Mouse (Mus musculus): ENCODE measurements at regions not wholly inside any gene's neighbourhood (a gene's known extent, or its start where the extent isn't known, plus 50 kb on each side); places are given as distances from the start of the nearest gene placed in this dataset.
A peak's percentile ranks its signal among the peaks of the same experiment; 100 is the strongest.
"Not testable (repeated sequence)": the region's sequence is repeated elsewhere in the genome, so short reads cannot be mapped to it uniquely, and the experiment has no call there.

GRCm38 (mm10) chr8:57048490-57048889 is 272.3 kb upstream of the Hand2 start:
- Histone ChIP-seq H3K9me3 (ENCODE audit: low read length) (no peaks in the 10 kb centered on the region), H3K4me1 (ENCODE audit: insufficient read depth) (no peaks in the 10 kb centered on the region), H3K4me2 (ENCODE audit: low read depth, low read length) (no peak overlapping the region), H3K9ac (replicated peaks) (no peak overlapping the region), H3K27ac (ENCODE audit: low read depth) (no peak overlapping the region), H3K27me3 (ENCODE audit: insufficient read depth, low read length) (no peaks in the 10 kb centered on the region), H3K4me3 (ENCODE audit: low read depth, low read length) (no peak overlapping the region), H3K36me3 (replicated peaks; ENCODE audit: insufficient read depth, low read length) (no peaks in the 10 kb centered on the region)
- WGBS (ENCODE audit: insufficient replicate concordance) = 83% methylated on average over 6 of the region's 6 CpGs
- ATAC-seq = no peak
- no peak for TF ChIP-seq CTCF (IDR thresholded peaks at IDR 0.05; ENCODE audit: low read depth)
- TF ChIP-seq EP300 (IDR thresholded peaks at IDR 0.05; ENCODE audit: low read depth) = no peak
- DNase-seq = no peak

DNA sequence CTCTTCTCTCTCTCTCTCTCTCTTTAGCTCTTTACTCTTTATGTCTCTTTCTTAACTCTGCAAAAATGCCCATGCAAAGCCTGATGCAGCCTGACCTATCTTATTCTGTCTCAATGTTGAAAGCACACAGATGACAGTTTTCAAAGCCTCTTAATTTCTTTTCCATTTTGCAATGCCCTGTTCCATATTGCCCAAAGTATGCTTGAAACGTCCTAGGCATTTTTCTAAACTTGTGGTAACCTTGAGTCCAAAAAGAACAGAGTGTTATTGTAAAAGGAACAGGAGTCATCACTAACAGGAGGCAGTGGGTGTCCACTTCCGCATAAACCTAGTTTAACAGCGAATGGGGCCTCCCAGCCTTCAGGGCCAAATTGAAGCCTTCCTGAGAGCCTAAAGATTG is 271.9 kb upstream of the Hand2 start:
- Histone ChIP-seq H3K4me3 (ENCODE audit: low read depth, low read length) (no peak overlapping the region), H3K36me3 (replicated peaks; ENCODE audit: insufficient read depth, low read length) (no peaks in the 10 kb centered on the region), H3K9me3 (ENCODE audit: low read length) (no peaks in the 10 kb centered on the region), H3K9ac (replicated peaks) (no peak overlapping the region), H3K4me2 (ENCODE audit: low read depth, low read length) (no peak overlapping the region), H3K27ac (ENCODE audit: low read depth) (no peak overlapping the region), H3K4me1 (ENCODE audit: insufficient read depth) (no peaks in the 10 kb centered on the region), H3K27me3 (ENCODE audit: insufficient read depth, low read length) (no peaks in the 10 kb centered on the region)
- ATAC-seq = no peak
- TF ChIP-seq EP300 (IDR thresholded peaks at IDR 0.05; ENCODE audit: low read depth) (no peak), CTCF (IDR thresholded peaks at IDR 0.05; ENCODE audit: low read depth) (no peak)
- no peak for DNase-seq
- WGBS (ENCODE audit: insufficient replicate concordance) = 71% methylated on average over 3 of the region's 3 CpGs

DNA sequence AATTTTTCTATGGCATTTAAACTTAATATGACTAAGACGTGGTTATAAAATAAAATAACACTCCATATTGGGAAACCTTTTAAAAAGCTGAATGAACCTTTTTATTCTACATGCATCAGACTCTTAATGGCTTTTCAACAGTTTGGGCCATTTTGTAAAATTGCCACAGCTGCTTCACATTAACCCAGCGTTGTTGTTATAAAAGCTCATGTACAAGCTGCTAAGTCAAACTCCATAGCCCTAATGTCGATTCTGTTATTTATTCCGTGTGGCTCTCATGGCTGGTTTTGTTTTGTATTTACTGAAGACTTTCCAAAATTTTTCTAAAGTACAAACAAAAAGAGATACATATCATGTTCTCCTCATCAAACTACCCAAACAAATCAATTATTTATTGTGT is 268.1 kb upstream of the Hand2 start:
- 80% methylated on average over 4 of the region's 4 CpGs for WGBS (ENCODE audit: insufficient replicate concordance)
- Histone ChIP-seq H3K36me3 (replicated peaks; ENCODE audit: insufficient read depth, low read length) (no peaks in the 10 kb centered on the region), H3K9ac (replicated peaks) (no peak overlapping the region), H3K27me3 (ENCODE audit: insufficient read depth, low read length) (no peaks in the 10 kb centered on the region), H3K9me3 (ENCODE audit: low read length) (no peaks in the 10 kb centered on the region), H3K4me1 (ENCODE audit: insufficient read depth) (no peaks in the 10 kb centered on the region), H3K4me2 (ENCODE audit: low read depth, low read length) (no peak overlapping the region), H3K27ac (ENCODE audit: low read depth) (no peak overlapping the region), H3K4me3 (ENCODE audit: low read depth, low read length) (no peak overlapping the region)
- no peak for TF ChIP-seq CTCF (IDR thresholded peaks at IDR 0.05; ENCODE audit: low read depth)
- no peak for TF ChIP-seq EP300 (IDR thresholded peaks at IDR 0.05; ENCODE audit: low read depth)
- ATAC-seq (no peak), DNase-seq (no peak)

GRCm38 (mm10) chr8:57076995-57077394 is 243.8 kb upstream of the Hand2 start:
- no peaks in the 10 kb centered on the region for H3K27me3 ChIP-seq (ENCODE audit: insufficient read depth, low read length)
- no peaks in the 10 kb centered on the region for H3K36me3 ChIP-seq (replicated peaks; ENCODE audit: insufficient read depth, low read length)
- no peak overlapping the region for H3K9ac ChIP-seq (replicated peaks)
- TF ChIP-seq EP300 (IDR thresholded peaks at IDR 0.05; ENCODE audit: low read depth) (no peak), CTCF (IDR thresholded peaks at IDR 0.05; ENCODE audit: low read depth) (no peak)
- H3K4me2 ChIP-seq (ENCODE audit: low read depth, low read length) = no peak overlapping the region
- H3K4me3 ChIP-seq (ENCODE audit: low read depth, low read length) = no peak overlapping the region
- WGBS (ENCODE audit: insufficient replicate concordance) = 75% methylated on average over 8 of the region's 8 CpGs
- no peak for DNase-seq
- no peak for ATAC-seq
- H3K9me3 ChIP-seq (ENCODE audit: low read length) = no peaks in the 10 kb centered on the region
- H3K27ac ChIP-seq (ENCODE audit: low read depth) = no peak overlapping the region
- H3K4me1 ChIP-seq (ENCODE audit: insufficient read depth) = no peaks in the 10 kb centered on the region

GRCm38 (mm10) chr8:57086811-57087210 is 234.0 kb upstream of the Hand2 start:
- TF ChIP-seq CTCF (IDR thresholded peaks at IDR 0.05; ENCODE audit: low read depth) (no peak), EP300 (IDR thresholded peaks at IDR 0.05; ENCODE audit: low read depth) (no peak)
- H3K27me3 ChIP-seq (ENCODE audit: insufficient read depth, low read length) = no peaks in the 10 kb centered on the region

GRCm38 (mm10) chr8:57092403-57092802 is 228.4 kb upstream of the Hand2 start:
- no peak overlapping the region for H3K27ac ChIP-seq (ENCODE audit: low read depth)
- H3K9ac ChIP-seq (replicated peaks) = no peak overlapping the region
- DNase-seq (no peak), ATAC-seq (no peak)
- no peaks in the 10 kb centered on the region for H3K36me3 ChIP-seq (replicated peaks; ENCODE audit: insufficient read depth, low read length)
- WGBS (ENCODE audit: insufficient replicate concordance) = 73% methylated on average over 4 of the region's 4 CpGs
- no peak overlapping the region for H3K4me2 ChIP-seq (ENCODE audit: low read depth, low read length)
- no peaks in the 10 kb centered on the region for H3K4me1 ChIP-seq (ENCODE audit: insufficient read depth)
- no peaks in the 10 kb centered on the region for H3K27me3 ChIP-seq (ENCODE audit: insufficient read depth, low read length)
- H3K9me3 ChIP-seq (ENCODE audit: low read length) = no peaks in the 10 kb centered on the region
- H3K4me3 ChIP-seq (ENCODE audit: low read depth, low read length) = no peak overlapping the region
- TF ChIP-seq CTCF (IDR thresholded peaks at IDR 0.05; ENCODE audit: low read depth) (no peak), EP300 (IDR thresholded peaks at IDR 0.05; ENCODE audit: low read depth) (no peak)

More at GRCm38 (mm10) chr8:57086811-57087210, 234.0 kb upstream of the Hand2 start:
- Histone ChIP-seq H3K4me1 (ENCODE audit: insufficient read depth) (no peaks in the 10 kb centered on the region), H3K9ac (replicated peaks) (no peak overlapping the region), H3K4me3 (ENCODE audit: low read depth, low read length) (no peak overlapping the region), H3K4me2 (ENCODE audit: low read depth, low read length) (no peak overlapping the region), H3K27ac (ENCODE audit: low read depth) (no peak overlapping the region), H3K36me3 (replicated peaks; ENCODE audit: insufficient read depth, low read length) (no peaks in the 10 kb centered on the region), H3K9me3 (ENCODE audit: low read length) (no peaks in the 10 kb centered on the region)
- WGBS (ENCODE audit: insufficient replicate concordance) = 51% methylated on average over 3 of the region's 3 CpGs
- no peak for ATAC-seq
- DNase-seq = no peak

DNA sequence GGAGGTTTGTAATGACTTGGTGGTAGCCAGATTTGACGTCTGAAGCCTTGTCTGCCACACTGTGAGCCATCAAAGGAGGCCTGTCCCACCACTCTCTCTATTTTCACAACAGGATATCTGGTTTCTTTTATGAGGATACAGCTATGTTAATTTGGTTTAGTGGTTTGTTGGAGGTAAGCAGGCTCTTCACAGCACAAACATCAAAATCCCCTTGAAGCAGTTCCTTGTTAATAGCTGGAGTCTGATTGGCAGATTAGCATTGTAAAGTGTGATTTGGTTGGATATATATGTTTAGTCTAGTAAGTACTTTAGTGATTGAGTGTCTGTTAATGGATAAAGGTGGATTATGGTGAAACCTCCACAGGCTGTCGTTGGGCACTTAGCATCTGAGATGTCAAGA is 225.6 kb upstream of the Hand2 start:
- H3K9ac ChIP-seq (replicated peaks) = no peak overlapping the region
- ATAC-seq = no peak
- H3K4me2 ChIP-seq (ENCODE audit: low read depth, low read length) = no peak overlapping the region
- 31% methylated on average over 2 of the region's 2 CpGs for WGBS (ENCODE audit: insufficient replicate concordance)
- H3K4me1 ChIP-seq (ENCODE audit: insufficient read depth) = no peaks in the 10 kb centered on the region
- DNase-seq = no peak
- no peaks in the 10 kb centered on the region for H3K9me3 ChIP-seq (ENCODE audit: low read length)
- no peaks in the 10 kb centered on the region for H3K27me3 ChIP-seq (ENCODE audit: insufficient read depth, low read length)
- H3K36me3 ChIP-seq (replicated peaks; ENCODE audit: insufficient read depth, low read length) = no peaks in the 10 kb centered on the region
- H3K27ac ChIP-seq (ENCODE audit: low read depth) = no peak overlapping the region
- TF ChIP-seq CTCF (IDR thresholded peaks at IDR 0.05; ENCODE audit: low read depth) (no peak), EP300 (IDR thresholded peaks at IDR 0.05; ENCODE audit: low read depth) (no peak)
- no peak overlapping the region for H3K4me3 ChIP-seq (ENCODE audit: low read depth, low read length)

- H3K36me3 ChIP-seq (replicated peaks; ENCODE audit: insufficient read depth, low read length); H3K4me3 ChIP-seq (ENCODE audit: low read depth, low read length); H3K9ac ChIP-seq (replicated peaks); DNase-seq; H3K4me2 ChIP-seq (ENCODE audit: low read depth, low read length); H3K27me3 ChIP-seq (ENCODE audit: insufficient read depth, low read length); H3K4me1 ChIP-seq (ENCODE audit: insufficient read depth); H3K9me3 ChIP-seq (ENCODE audit: low read length); H3K27ac ChIP-seq (ENCODE audit: low read depth): not testable (repeated sequence)
- peak; percentile 84 for ATAC-seq
- WGBS (ENCODE audit: insufficient replicate concordance) = 54% methylated on average over 2 of the region's 6 CpGs
Measured at GRCm38 (mm10) chr8:57110765-57111402, 209.9 kb upstream of the Hand2 start.
